Mouse (Mus musculus): Measurements from ENCODE around the gene Junb.

DNA sequence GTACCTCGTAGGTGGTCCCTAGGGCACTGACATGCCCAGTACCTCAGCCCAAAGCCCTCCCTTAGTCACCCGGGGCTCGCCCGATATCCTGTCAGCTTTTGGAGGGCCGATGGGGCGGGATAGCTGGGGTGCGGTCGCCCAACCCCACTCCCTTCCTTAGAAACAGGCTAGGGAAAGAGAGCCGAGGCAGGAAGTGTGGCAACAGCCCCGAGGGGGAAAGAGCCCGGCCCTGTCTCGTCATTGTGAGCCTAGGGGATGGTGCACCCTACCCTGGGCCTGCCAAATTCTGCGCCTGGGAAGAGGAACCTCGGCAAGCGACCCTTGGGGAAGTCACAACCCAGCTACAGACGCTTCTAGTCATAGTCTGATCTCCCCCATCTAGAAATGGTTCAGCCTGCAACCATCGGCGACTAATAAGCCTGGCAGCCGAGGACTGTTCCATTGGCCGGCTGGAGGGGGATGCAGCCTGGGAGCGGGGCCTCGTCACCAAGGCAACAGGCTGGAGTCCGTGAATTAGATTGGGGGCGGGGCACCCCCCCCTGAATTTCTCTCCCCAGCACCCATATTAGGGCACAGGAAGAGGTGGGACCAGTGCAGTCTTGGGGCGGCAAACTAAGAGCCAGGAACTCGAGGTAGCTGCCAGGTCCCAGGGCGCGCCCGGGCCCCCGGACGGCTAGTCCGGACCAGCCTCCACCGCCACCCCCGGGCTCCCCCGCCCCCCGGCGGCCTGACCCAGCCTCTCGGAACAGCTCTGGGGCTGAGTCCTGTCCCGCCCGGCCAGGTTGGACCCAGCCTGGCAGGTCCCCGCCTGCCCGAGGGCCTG lies 1.3 kb upstream of the Junb start:
- TF ChIP-seq CTCF (IDR thresholded peaks at IDR 0.05; ENCODE audit: insufficient read depth, low read length) (no peak), POLR2A (IDR thresholded peaks at IDR 0.05; ENCODE audit: borderline replicate concordance, extremely low read depth, low read depth, low read length) (peak; percentile 52; the same call in 1 of the 2 replicates)

Measured in lung, adult 2 months (tissue).